Mouse (Mus musculus): Measurements from ENCODE around the gene Dnaja3. TPM values are rescaled to one million over a fixed set of nuclear protein-coding genes. Genes with fewer than 3 reads are reported as not detected.
"Not testable (repeated sequence)": the region's sequence is repeated elsewhere in the genome, so short reads cannot be mapped to it uniquely, and the experiment has no call there.

Dnaja3 gene
- total RNA-seq, 4 experiments from 2014 or later = 59.6 to 68.7 (median 64.4) TPM

DNA sequence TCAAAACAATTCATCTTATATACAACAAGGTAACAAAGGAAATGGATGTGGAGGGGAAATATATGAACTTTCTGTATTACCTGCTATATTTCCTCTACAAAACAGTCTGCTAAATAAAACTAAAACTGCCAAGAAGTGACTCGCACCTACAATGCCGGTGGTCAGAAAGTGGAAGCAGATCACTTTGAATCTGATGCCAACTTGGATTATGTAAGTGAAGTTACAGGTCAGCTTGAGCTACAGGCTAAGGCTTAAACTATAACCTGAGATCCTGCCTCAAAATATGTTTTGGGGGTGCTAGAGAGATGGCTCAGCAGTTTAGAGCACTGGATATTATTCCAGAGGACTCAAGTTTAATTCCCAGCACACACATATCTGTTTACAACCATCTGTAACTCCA is 25.9 kb downstream of the Dnaja3 start:
- no peak for DNase-seq (ENCODE audit: low spot score in 2 of 2)

DNA sequence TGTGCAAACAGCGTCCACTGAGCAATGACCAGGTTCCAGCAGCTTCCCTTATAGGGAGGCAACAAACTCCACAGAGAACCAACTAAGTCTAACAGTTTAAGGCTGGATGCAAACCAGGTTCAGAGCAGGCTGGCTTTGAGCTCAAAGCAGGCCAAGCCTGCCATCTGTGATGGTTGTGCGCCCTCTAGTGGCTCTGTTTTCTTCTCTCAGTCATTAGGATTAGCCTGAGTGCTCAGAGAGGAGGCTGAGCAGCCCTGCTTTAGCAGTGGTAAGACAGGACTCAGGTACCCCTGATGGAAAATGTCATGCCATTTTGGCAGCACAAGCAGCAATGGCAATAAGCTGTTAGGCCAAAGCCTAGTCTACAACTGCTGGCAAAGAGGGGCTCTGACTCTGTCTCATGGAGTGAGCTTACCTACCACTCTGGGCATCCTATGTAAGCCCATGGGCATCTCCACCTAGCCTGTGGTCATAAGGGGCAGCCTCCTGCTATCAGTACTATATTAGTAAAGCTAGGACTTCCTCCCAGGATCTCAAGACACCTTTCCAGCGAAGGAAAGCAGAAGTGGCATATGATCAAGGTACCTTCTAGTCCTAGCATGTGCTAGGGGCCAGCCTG is 27.5 kb downstream of the Dnaja3 start:
- peak; percentile 76 to 88 for DNase-seq (ENCODE audit: low spot score in 2 of 2)

- no peak for DNase-seq (ENCODE audit: low spot score in 2 of 2)
Observed at GRCm38 (mm10) chr16:4670317-4670716, 30.5 kb downstream of the Dnaja3 start.

GRCm38 (mm10) chr16:4674091-4674490 is 34.3 kb downstream of the Dnaja3 start:
- DNase-seq (ENCODE audit: low spot score in 2 of 2) = no peak

DNA sequence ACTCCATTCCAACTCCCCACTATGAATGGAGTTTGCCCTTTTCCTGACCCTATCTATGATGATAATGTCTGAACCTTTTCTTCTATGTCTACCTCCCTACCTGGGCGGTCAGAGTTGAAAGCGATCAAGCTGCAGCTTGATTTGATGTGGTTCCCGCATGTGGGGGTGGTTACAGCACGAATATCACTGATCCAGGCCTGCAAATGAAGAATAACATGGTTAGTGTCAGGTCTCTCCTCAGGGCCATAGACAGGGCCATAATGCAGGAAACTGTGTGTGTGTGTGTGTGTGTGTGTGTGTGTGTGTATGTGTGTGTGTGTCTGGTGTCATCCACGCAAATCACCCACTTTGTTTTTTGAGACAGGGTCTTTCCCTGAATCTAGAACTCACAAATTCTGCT is 37.0 kb downstream of the Dnaja3 start:
- no peak for DNase-seq (ENCODE audit: low spot score in 2 of 2)

DNA sequence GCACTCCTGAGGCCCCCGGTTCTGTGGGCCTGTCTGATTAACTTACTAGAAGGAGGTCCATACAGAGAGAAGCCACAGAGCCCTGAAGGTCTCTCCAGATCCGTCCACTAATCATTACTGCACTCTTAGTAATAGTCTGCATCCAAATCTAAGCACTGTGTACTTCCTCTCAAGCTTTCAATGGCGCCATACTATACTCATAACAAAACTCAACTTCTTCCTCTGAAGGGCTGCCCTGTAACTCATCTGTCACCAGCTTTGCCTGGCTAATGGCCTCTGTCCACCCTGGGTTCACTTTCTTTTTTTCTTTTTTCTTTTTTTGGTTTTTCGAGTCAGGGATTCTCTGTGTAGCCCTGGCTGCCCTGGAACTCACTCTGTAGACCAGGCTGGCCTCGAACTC is 38.3 kb downstream of the Dnaja3 start:
- DNase-seq (ENCODE audit: low spot score in 2 of 2) = no peak

- peak; percentile 84 to 86 for DNase-seq (ENCODE audit: low spot score in 2 of 2)
Observed at GRCm38 (mm10) chr16:4679121-4680018, 39.6 kb downstream of the Dnaja3 start, which contains the start of gene Coro7. TSS of gene Coro7 (minus strand) at chr16:4679777.

- DNase-seq (ENCODE audit: low spot score in 2 of 2) = not testable (repeated sequence)
Observed at GRCm38 (mm10) chr16:4680922-4681455, 41.2 kb downstream of the Dnaja3 start.

GRCm38 (mm10) chr16:4682628-4683179 is 42.9 kb downstream of the Dnaja3 start:
- DNase-seq (ENCODE audit: low spot score in 2 of 2) = no peak

- no peak for DNase-seq (ENCODE audit: low spot score in 2 of 2)
Observed at GRCm38 (mm10) chr16:4683193-4683580, 43.4 kb downstream of the Dnaja3 start.

GRCm38 (mm10) chr16:4683581-4684456 is 44.0 kb downstream of the Dnaja3 start:
- peak; percentile 91 to 96 for DNase-seq (ENCODE audit: low spot score in 2 of 2)

GRCm38 (mm10) chr16:4684457-4684791 is 44.6 kb downstream of the Dnaja3 start:
- DNase-seq (ENCODE audit: low spot score in 2 of 2) = no peak

DNA sequence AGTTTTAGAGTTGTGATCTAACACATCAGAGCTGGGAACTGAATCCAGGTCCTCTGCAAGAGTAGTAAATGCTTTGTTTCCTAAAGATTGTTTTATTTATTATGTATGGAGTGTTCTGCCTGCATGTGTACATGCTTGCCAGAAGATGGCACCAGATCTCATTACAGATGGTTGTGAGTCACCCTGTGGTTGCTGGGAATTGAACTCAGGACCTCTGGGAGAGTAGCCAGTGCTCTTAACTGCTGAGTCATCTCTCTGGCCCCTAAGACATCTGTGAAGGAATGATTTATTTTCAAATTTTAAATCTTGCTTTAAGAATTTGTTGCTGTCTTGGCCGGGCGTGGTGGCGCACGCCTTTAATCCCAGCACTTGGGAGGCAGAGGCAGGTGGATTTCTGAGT is 49.6 kb downstream of the Dnaja3 start:
- not testable (repeated sequence) for DNase-seq (ENCODE audit: low spot score in 2 of 2)

DNA sequence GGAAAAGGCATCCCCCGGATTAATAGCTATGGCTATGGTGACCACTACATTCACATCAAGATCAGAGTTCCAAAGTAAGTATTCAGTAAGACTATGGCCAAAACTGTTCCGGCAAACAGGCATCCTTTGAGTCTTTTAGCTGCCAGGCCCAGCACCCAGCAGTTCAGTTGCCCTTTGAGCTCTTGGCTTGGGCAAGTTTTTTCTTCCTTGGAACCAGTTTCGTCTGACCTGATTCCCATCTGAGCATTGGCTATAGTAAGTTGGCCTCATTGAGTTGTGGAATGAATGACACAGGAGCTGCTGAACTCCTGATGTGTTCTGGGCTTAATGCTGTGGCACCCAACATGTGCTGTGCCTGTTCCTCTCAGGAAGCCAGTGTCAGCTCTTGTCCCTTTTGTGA is 61.4 kb downstream of the Dnaja3 start:
- DNase-seq (ENCODE audit: low spot score in 2 of 2) = no peak

DNA sequence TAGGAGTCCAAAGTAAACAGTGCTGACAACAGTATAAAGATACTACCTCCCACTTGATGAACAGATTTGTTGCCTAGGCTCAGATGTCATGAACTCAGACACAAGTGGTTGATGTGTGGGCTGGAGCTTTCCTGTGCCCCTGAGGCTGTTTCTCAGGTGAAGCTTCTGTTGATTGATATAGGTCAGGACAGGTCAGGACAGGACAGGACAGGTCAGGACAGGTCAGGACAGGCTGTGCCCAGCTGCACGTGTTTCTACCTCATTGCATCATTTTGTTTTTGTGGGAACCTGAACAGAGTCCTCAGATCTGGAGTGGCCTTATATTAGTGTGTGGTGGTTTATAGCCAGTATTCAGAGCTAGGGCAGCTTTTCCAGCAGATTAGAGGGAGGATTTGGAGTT is 62.9 kb downstream of the Dnaja3 start:
- no peak for DNase-seq (ENCODE audit: low spot score in 2 of 2)

DNA sequence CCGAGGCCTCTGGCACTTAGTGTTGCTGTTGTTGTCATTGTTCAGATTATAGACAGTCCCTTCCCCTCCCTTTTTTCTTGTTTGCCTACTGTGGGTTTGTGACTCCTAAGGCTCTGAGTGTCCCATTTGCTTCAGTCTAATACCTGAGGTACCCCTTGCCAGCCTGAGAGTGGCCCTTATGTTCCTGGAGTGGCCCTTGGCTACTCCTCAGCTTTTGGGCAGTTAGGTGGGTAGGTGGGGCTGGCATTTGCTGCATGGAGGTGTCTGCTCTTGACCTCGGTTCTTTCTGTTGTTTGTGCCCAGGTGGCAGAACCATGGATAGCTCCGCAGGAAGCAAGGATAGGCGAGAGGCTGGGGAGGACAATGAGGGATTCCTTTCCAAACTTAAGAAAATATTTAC is 65.8 kb downstream of the Dnaja3 start:
- DNase-seq (ENCODE audit: low spot score in 2 of 2) = no peak

GRCm38 (mm10) chr16:4711173-4711572 is 71.4 kb downstream of the Dnaja3 start:
- DNase-seq (ENCODE audit: low spot score in 2 of 2) = no peak

- no peak for DNase-seq (ENCODE audit: low spot score in 2 of 2)
Observed at GRCm38 (mm10) chr16:4713861-4714710, 74.3 kb downstream of the Dnaja3 start.

GRCm38 (mm10) chr16:4717866-4718265 is 78.1 kb downstream of the Dnaja3 start:
- no peak for DNase-seq (ENCODE audit: low spot score in 2 of 2)

Measured in layer of hippocampus, adult 8-10 months (tissue).